Mouse (Mus musculus): ENCODE data around the gene Casq2. TPM values are rescaled to one million over a fixed set of nuclear protein-coding genes. Genes with fewer than 3 reads are reported as not detected.
A peak's percentile ranks its signal among the peaks of the same experiment; 100 is the strongest.

Gene Casq2
- polyA plus RNA-seq, 2 experiments: 0.88 to 0.89 TPM

DNA sequence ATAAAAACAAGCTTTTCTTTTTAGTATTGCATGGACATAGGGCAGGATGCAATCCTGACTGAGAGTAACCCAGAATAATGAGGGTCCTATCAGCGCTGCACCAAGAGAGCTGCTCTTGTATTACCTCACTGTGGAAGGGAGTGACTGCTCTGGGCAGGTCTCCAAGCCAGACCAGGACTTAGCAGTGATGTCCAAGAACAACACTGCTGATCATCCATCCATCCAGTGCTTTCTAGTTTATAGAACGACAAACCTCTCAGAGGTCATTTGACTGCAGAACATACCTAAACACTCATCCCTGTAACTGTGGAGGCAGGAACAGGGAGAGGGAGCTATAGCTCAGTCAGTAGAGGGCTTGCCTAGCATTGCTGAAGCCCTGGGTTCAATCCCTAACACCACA is 106.4 kb downstream of the Casq2 start:
- Histone ChIP-seq H3K27me3 (ENCODE audit: control insufficient read depth, insufficient read depth, low read length) (peaks cover 15% of the 10 kb centered on the region), H3K4me3 (ENCODE audit: insufficient read depth in 1 of 2, low read depth in 2 of 2, low read length in 2 of 2) (no peak overlapping the region), H3K9me3 (ENCODE audit: control insufficient read depth, low read length) (no peaks in the 10 kb centered on the region), H3K9ac (replicated peaks) (no peak overlapping the region), H3K4me1 (replicated peaks; ENCODE audit: control insufficient read depth in 2 of 2, insufficient read depth in 2 of 2, low read length in 1 of 2) (peaks cover 0 to 21% of the 10 kb centered on the region in 2 experiments; a peak in 2 of 4 replicates), H3K36me3 (replicated peaks; ENCODE audit: control insufficient read depth, insufficient read depth, low read depth) (no peaks in the 10 kb centered on the region), H3K27ac (no peak overlapping the region), H3K4me2 (ENCODE audit: low read depth) (no peak overlapping the region)
- ATAC-seq (ENCODE audit: insufficient read depth) (no peak), DNase-seq (ENCODE audit: low read depth in 3 of 3, low spot score in 3 of 3) (no peak)
- 76% methylated on average over 2 of the region's 2 CpGs for WGBS (ENCODE audit: insufficient replicate concordance)
- no peak for TF ChIP-seq EP300 (IDR thresholded peaks at IDR 0.05; ENCODE audit: low read depth)

DNA sequence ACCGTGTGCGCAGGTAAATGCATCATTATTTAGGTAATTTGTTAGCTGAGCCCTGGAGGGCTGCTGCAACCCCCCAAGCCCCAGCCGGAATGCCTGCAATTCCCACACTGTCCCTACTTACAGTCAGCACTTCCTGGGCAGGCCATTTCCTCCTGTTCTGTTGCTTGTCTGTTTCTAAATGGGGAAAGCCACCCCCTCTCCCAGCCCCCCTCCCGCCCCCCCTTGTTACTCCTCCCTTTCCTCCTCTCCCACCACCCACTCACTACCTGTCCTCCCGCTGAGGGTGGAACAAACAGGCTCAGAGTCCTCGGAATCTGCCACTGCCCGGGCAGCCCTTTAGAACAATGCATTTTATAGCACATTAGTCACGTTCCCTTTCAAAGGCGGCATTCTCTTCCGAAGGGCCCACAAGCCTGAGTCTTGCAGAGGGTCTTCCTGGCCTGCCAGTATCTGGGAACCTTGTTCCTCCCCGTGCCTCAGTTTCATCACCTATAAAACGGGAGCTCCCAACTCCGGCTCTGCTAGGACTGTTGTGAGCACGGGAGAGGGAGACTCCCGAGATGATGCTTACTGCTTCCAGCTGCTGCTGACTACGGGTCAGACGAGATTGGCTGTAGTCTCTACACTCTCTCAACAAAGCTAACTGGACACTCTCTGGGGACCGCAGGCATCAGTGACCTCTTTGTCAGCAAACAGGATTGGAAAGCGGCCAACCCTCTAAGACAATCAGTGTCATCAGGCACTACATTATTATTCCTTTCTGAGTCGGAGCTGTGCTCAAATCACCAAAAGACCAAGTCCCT is 107.5 kb downstream of the Casq2 start:
- no peak overlapping the region for H3K27ac ChIP-seq
- H3K4me2 ChIP-seq (ENCODE audit: low read depth): no peak overlapping the region
- H3K4me1 ChIP-seq (replicated peaks; ENCODE audit: control insufficient read depth in 2 of 2, insufficient read depth in 2 of 2, low read length in 1 of 2): peaks cover 0 to 24% of the 10 kb centered on the region in 2 experiments; a peak in 2 of 4 replicates

DNA sequence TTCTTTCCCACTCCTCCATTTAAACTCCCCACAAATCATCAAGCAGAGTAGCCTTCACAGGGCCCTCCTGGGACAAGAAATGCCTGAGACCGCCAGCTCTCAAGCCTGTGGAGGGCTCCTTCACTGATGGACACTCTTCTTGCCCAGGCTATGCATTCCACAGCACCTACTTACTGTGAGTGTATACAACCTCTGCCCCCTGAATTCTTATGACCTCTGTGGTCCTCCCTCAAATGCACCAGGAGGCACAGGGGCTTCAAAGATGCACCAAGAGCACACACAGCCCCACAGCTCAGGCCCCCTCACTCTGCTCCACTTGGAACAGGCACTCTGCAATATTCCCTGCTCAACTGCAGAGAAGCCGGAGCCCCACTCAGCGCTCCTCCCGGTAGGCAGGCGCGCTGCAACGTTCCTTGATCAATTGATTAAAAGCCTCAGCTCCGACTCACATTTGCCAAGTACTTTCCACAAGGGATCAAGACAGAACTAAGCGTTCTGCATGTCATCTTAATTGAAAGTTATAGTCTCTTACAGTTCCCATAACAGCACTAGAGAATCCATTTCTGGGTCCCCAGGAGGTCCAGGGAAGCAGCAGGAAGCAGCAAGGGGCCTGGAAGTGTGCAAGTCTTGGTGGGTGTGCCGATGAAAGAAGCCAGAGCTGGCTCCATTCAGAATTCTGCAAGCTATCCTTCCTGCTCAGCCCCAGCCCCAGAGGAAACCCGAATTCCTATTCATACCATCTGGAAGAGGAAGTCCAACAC is 108.3 kb downstream of the Casq2 start:
- H3K4me2 ChIP-seq (ENCODE audit: low read depth): no peak overlapping the region
- H3K27me3 ChIP-seq (ENCODE audit: control insufficient read depth, insufficient read depth, low read length): peaks cover 15% of the 10 kb centered on the region
- no peak overlapping the region for H3K27ac ChIP-seq

More for the DNA sequence above, 107.5 kb downstream of the Casq2 start:
- DNase-seq (ENCODE audit: low read depth in 3 of 3, low spot score in 3 of 3): no peak
- no peaks in the 10 kb centered on the region for H3K9me3 ChIP-seq (ENCODE audit: control insufficient read depth, low read length)
- H3K4me3 ChIP-seq (ENCODE audit: insufficient read depth in 1 of 2, low read depth in 2 of 2, low read length in 2 of 2): no peak overlapping the region
- peaks cover 15% of the 10 kb centered on the region for H3K27me3 ChIP-seq (ENCODE audit: control insufficient read depth, insufficient read depth, low read length)
- H3K9ac ChIP-seq (replicated peaks): no peak overlapping the region
- no peak for TF ChIP-seq CTCF (IDR thresholded peaks at IDR 0.05; ENCODE audit: low read depth)
- TF ChIP-seq EP300 (IDR thresholded peaks at IDR 0.05; ENCODE audit: low read depth): no peak
- WGBS (ENCODE audit: insufficient replicate concordance): 23% methylated on average over 20 of the region's 20 CpGs
- H3K36me3 ChIP-seq (replicated peaks; ENCODE audit: control insufficient read depth, insufficient read depth, low read depth): no peaks in the 10 kb centered on the region
- ATAC-seq (ENCODE audit: insufficient read depth): 0 out of 2 replicates have a peak, but pooled peaks have one; percentile 14

DNA sequence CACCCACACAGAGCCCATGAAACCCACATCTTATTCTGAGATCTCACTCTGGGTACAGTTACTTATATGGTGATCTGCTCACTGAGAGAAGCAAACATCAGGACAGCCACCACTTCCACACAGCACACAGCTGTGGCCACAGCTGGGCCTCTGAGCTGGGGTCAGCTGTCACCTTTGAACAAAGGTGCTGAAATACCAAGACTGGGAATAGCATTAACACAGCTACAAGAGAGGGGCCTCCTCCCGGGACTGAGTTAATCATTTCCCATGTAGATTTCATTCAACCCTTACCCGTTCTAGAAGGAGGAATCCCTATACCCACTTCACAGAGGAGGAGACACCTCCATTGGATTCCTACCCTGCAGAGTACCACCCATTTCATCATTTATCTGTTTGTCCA is 109.5 kb downstream of the Casq2 start:
- ATAC-seq (ENCODE audit: insufficient read depth): no peak
- peaks cover 15% of the 10 kb centered on the region for H3K27me3 ChIP-seq (ENCODE audit: control insufficient read depth, insufficient read depth, low read length)

More for the DNA sequence above, 108.3 kb downstream of the Casq2 start:
- H3K4me3 ChIP-seq (ENCODE audit: insufficient read depth in 1 of 2, low read depth in 2 of 2, low read length in 2 of 2): no peak overlapping the region
- no peaks in the 10 kb centered on the region for H3K36me3 ChIP-seq (replicated peaks; ENCODE audit: control insufficient read depth, insufficient read depth, low read depth)
- no peak for DNase-seq (ENCODE audit: low read depth in 3 of 3, low spot score in 3 of 3)
- 21% methylated on average over 11 of the region's 11 CpGs for WGBS (ENCODE audit: insufficient replicate concordance)
- no peak overlapping the region for H3K9ac ChIP-seq (replicated peaks)
- no peak for ATAC-seq (ENCODE audit: insufficient read depth)
- no peaks in the 10 kb centered on the region for H3K9me3 ChIP-seq (ENCODE audit: control insufficient read depth, low read length)
- peaks cover 0 to 24% of the 10 kb centered on the region in 2 experiments; a peak in 2 of 4 replicates for H3K4me1 ChIP-seq (replicated peaks; ENCODE audit: control insufficient read depth in 2 of 2, insufficient read depth in 2 of 2, low read length in 1 of 2)
- TF ChIP-seq EP300 (IDR thresholded peaks at IDR 0.05; ENCODE audit: low read depth): no peak
- TF ChIP-seq CTCF (IDR thresholded peaks at IDR 0.05; ENCODE audit: low read depth): no peak

More for the DNA sequence above, 109.5 kb downstream of the Casq2 start:
- no peak overlapping the region for H3K4me2 ChIP-seq (ENCODE audit: low read depth)
- DNase-seq (ENCODE audit: low read depth in 3 of 3, low spot score in 3 of 3): no peak
- no peaks in the 10 kb centered on the region for H3K36me3 ChIP-seq (replicated peaks; ENCODE audit: control insufficient read depth, insufficient read depth, low read depth)
- H3K9ac ChIP-seq (replicated peaks): no peak overlapping the region
- no peak for TF ChIP-seq EP300 (IDR thresholded peaks at IDR 0.05; ENCODE audit: low read depth)
- TF ChIP-seq CTCF (IDR thresholded peaks at IDR 0.05; ENCODE audit: low read depth): no peak
- no peaks in the 10 kb centered on the region for H3K9me3 ChIP-seq (ENCODE audit: control insufficient read depth, low read length)
- H3K4me1 ChIP-seq (replicated peaks; ENCODE audit: control insufficient read depth in 2 of 2, insufficient read depth in 2 of 2, low read length in 1 of 2): peaks cover 0 to 24% of the 10 kb centered on the region in 2 experiments; a peak in 2 of 4 replicates
- WGBS (ENCODE audit: insufficient replicate concordance): 61% methylated on average over 2 of the region's 2 CpGs
- no peak overlapping the region for H3K27ac ChIP-seq
- no peak overlapping the region for H3K4me3 ChIP-seq (ENCODE audit: insufficient read depth in 1 of 2, low read depth in 2 of 2, low read length in 2 of 2)

Other genes with a start within 250 kb of the Casq2 start
- gene Mab21l3, start 237.5 kb upstream of the Casq2 start, polyA plus RNA-seq (2012; rRNA removed): 0.01 and 0.02 TPM in 2 replicates
- gene Mab21l3, start 237.5 kb upstream of the Casq2 start, polyA plus RNA-seq (2014; fragmentation: Nextera tagmentation; extraction: Ambion mirVana): not detected in 2 replicates
- 1.4 and 1.7 TPM in 2 replicates for gene Slc22a15, start 162.0 kb upstream of the Casq2 start, polyA plus RNA-seq (2012; rRNA removed)
- gene Slc22a15, start 162.0 kb upstream of the Casq2 start, polyA plus RNA-seq (2014; fragmentation: Nextera tagmentation; extraction: Ambion mirVana): 1.3 and 1.6 TPM in 2 replicates
- gene Nhlh2, start 76.3 kb upstream of the Casq2 start, polyA plus RNA-seq (2012; rRNA removed): 0.02 TPM in 1 of 2 replicates, not detected in the other
- not detected in 2 replicates for gene Nhlh2, start 76.3 kb upstream of the Casq2 start, polyA plus RNA-seq (2014; fragmentation: Nextera tagmentation; extraction: Ambion mirVana)
- gene Vangl1, start 118.3 kb downstream of the Casq2 start, polyA plus RNA-seq (2012; rRNA removed): 62.8 and 74.2 TPM in 2 replicates
- gene Vangl1, start 118.3 kb downstream of the Casq2 start, polyA plus RNA-seq (2014; fragmentation: Nextera tagmentation; extraction: Ambion mirVana): 62.0 and 62.2 TPM in 2 replicates

Data from liver, embryonic 14.5 days (tissue).